Mouse (Mus musculus): ENCODE measurements around the gene Srxn1. TPM values are rescaled to one million over a fixed set of nuclear protein-coding genes. Genes with fewer than 3 reads are reported as not detected.

The Srxn1 gene
- polyA plus RNA-seq, 1 experiment from 2014 or later: 8.1 TPM

Other genes starting within 250 kb of the Srxn1 start
- 0.21 and 0.30 TPM in 2 replicates for gene Angpt4, start 194.3 kb upstream of the Srxn1 start, polyA plus RNA-seq (2014; fragmentation: Nextera tagmentation; extraction: Ambion mirVana)
- gene Fam110a, start 125.3 kb upstream of the Srxn1 start, polyA plus RNA-seq (2014; fragmentation: Nextera tagmentation; extraction: Ambion mirVana): 9.7 and 10.5 TPM in 2 replicates
- gene Slc52a3, start 109.0 kb upstream of the Srxn1 start, polyA plus RNA-seq (2014; fragmentation: Nextera tagmentation; extraction: Ambion mirVana): 0.80 and 0.86 TPM in 2 replicates
- 0.06 and 0.11 TPM in 2 replicates for gene Scrt2, start 24.0 kb upstream of the Srxn1 start, polyA plus RNA-seq (2014; fragmentation: Nextera tagmentation; extraction: Ambion mirVana)
- 3.2 and 3.3 TPM in 2 replicates for gene Tcf15, start 38.0 kb downstream of the Srxn1 start, polyA plus RNA-seq (2014; fragmentation: Nextera tagmentation; extraction: Ambion mirVana)
- gene Csnk2a1, start 121.3 kb downstream of the Srxn1 start, polyA plus RNA-seq (2014; fragmentation: Nextera tagmentation; extraction: Ambion mirVana): 38.7 and 90.5 TPM in 2 replicates
- gene Tbc1d20, start 188.3 kb downstream of the Srxn1 start, polyA plus RNA-seq (2014; fragmentation: Nextera tagmentation; extraction: Ambion mirVana): 25.1 and 25.7 TPM in 2 replicates
- 62.6 and 64.5 TPM in 2 replicates for gene Rbck1, start 227.1 kb downstream of the Srxn1 start, polyA plus RNA-seq (2014; fragmentation: Nextera tagmentation; extraction: Ambion mirVana)
- 3.4 and 3.6 TPM in 2 replicates for gene Trib3, start 238.5 kb downstream of the Srxn1 start, polyA plus RNA-seq (2014; fragmentation: Nextera tagmentation; extraction: Ambion mirVana)

Measured in heart, embryonic 11.5 days (tissue).